Mouse (Mus musculus) hindbrain, embryonic 13.5 days (tissue): ENCODE measurements at regions not wholly inside any gene's neighbourhood (a gene's known extent, or its start where the extent isn't known, plus 50 kb on each side); places are given as distances from the start of the nearest gene placed in this dataset.

Source experiments
- ATAC-seq: fragments of 200-750 bp; cut with Nextera tagmentation; 2 replicates; pipeline ENCODE4 v1.8.0; 2017; ENCODE audit warnings: moderate TSS enrichment; ENCODE audit not compliant: low FRiP score
- H3K27ac ChIP-seq: fragments of 300-500 bp; sonication (generic); 2 replicates; pipeline ENCODE4 v1.5.1; 2015; ENCODE audit warnings: inconsistent platforms, mild to moderate bottlenecking, moderate library complexity
- H3K27me3 ChIP-seq: fragments of 300-500 bp; sonication (generic); 2 replicates; pipeline ENCODE4 v1.6.1; 2015; ENCODE audit warnings: mild to moderate bottlenecking, inconsistent platforms
- H3K36me3 ChIP-seq: fragments of 300-500 bp; sonication (generic); 2 replicates; pipeline ENCODE4 v1.6.1; 2015; ENCODE audit warnings: mild to moderate bottlenecking, inconsistent platforms
- H3K4me1 ChIP-seq: fragments of 300-500 bp; sonication (generic); replicated peaks from 2 replicates; pipeline ENCODE4 v1.6.1; 2015; ENCODE audit warnings: inconsistent platforms
- H3K4me2 ChIP-seq: fragments of 300-500 bp; sonication (generic); 2 replicates; pipeline ENCODE4 v1.6.1; 2015; ENCODE audit warnings: inconsistent platforms, mild to moderate bottlenecking, moderate library complexity
- H3K4me3 ChIP-seq: fragments of 300-500 bp; sonication (generic); 2 replicates; pipeline ENCODE4 v1.5.1; 2015; ENCODE audit warnings: mild to moderate bottlenecking, inconsistent platforms
- H3K9ac ChIP-seq: fragments of 300-500 bp; sonication (generic); 2 replicates; pipeline ENCODE4 v1.6.1; 2015; ENCODE audit warnings: mild to moderate bottlenecking, inconsistent platforms
- H3K9me3 ChIP-seq: fragments of 300-500 bp; sonication (generic); 2 replicates; pipeline ENCODE4 v1.6.1; 2016; ENCODE audit warnings: inconsistent platforms
- WGBS: fragments of 180-500 bp; shearing (Covaris S2); methylation state at CpG from one replicate; pipeline ENCODE4 v1.1.7; 2015; 5-methylcytosine and 5-hydroxymethylcytosine counted together

DNA sequence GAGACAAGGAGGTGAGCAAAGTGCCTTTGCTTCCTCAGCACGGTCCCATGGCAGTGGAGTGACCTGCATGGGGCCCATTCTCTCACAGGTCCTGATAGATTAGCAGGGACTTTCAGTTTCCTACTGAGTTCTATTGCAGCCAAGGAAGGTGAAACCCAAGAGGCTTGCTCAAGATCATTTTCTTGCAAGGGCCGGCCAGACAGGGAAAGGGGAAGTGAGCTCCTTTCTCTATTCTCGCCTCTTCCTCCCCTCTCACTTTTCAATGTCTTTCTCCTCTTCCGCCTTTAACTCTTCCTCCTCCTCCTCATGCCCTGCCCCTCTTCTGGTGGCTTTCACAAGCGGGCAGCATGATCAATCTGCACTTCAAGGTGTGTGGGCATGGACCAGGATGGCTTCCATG is 175.9 kb upstream of the Eef2kmt start:
- H3K36me3 ChIP-seq: no peaks in the 10 kb centered on the region
- ATAC-seq: no peak
- H3K4me2 ChIP-seq: no peak overlapping the region
- no peak overlapping the region for H3K9ac ChIP-seq
- H3K4me3 ChIP-seq: no peak overlapping the region
- H3K9me3 ChIP-seq: no peaks in the 10 kb centered on the region
- WGBS: 90% methylated on average over 5 of the region's 5 CpGs
- H3K27ac ChIP-seq: no peak overlapping the region
- H3K4me1 ChIP-seq: no peaks in the 10 kb centered on the region
- no peaks in the 10 kb centered on the region for H3K27me3 ChIP-seq

DNA sequence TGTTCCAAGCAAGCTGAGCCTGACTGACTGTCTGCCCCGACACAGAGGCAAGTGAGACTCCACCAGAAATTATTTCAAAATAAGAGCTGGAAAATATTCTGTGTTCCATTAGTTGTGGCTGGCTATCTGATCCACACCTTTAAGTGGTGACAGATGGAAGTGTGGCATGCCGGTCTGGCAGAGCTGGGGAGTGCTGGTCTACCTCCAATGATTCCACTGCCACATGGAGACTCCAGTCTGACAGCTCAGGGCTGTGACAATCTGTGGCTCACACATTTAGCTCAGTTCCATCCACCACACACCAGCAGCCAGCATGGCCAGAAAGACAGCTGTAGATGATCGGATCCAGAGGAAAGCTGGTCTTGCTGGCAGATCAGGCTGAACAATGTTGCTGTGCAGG is 175.3 kb upstream of the Eef2kmt start:
- H3K27me3 ChIP-seq: no peaks in the 10 kb centered on the region
- no peaks in the 10 kb centered on the region for H3K9me3 ChIP-seq
- H3K36me3 ChIP-seq: no peaks in the 10 kb centered on the region
- H3K4me3 ChIP-seq: no peak overlapping the region
- 87% methylated on average over 3 of the region's 3 CpGs for WGBS
- H3K27ac ChIP-seq: no peak overlapping the region
- no peak overlapping the region for H3K9ac ChIP-seq
- no peak for ATAC-seq
- no peaks in the 10 kb centered on the region for H3K4me1 ChIP-seq
- H3K4me2 ChIP-seq: no peak overlapping the region

DNA sequence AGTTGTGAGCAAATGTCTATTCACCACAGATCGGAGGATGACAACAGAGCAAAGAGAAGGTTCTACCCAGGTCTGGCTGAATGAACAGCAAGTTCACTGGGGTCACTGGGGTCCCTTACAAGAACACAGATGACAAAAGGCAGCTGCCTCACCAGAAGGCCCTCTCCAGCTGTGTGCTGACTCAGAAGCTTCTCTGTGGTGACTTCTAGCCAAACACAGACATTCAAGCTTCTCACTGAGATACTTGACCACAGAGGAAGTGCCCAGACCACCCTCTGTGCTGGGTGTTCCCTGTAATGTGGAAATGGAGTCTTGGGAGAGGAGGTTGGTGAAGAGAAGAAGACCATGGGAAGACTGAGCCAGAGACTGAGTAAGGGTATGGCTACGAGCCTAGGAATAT is 173.7 kb upstream of the Eef2kmt start:
- Histone ChIP-seq H3K4me2 (no peak overlapping the region), H3K4me3 (no peak overlapping the region), H3K27me3 (no peaks in the 10 kb centered on the region), H3K36me3 (no peaks in the 10 kb centered on the region), H3K9ac (no peak overlapping the region), H3K9me3 (no peaks in the 10 kb centered on the region), H3K4me1 (no peaks in the 10 kb centered on the region), H3K27ac (no peak overlapping the region)
- no peak for ATAC-seq
- 66% methylated on average over 2 of the region's 2 CpGs for WGBS

DNA sequence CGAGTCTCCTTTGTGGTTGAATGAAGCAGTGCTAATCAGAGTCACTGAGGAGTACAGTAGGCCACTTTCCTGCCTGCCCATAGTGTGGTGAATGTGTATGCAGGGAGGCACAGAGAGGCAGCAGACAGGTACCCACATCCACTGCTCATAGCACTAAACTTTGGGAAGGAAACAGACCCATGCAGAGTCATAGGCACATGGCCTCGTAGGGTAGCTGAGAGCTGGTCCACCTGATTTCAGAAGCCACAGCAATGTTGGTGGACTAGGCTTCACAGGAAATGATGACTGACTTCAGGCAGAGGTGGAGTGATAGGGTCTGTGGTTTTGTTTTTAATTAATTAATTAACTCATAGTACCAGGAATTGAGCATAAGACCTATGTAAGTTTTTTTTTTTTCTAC is 170.1 kb upstream of the Eef2kmt start:
- Histone ChIP-seq H3K9ac (no peak overlapping the region), H3K4me1 (no peaks in the 10 kb centered on the region), H3K9me3 (no peaks in the 10 kb centered on the region), H3K27me3 (no peaks in the 10 kb centered on the region), H3K27ac (no peak overlapping the region), H3K4me2 (no peak overlapping the region), H3K4me3 (no peak overlapping the region), H3K36me3 (no peaks in the 10 kb centered on the region)
- 83% methylated on average over 2 of the region's 2 CpGs for WGBS
- no peak for ATAC-seq

DNA sequence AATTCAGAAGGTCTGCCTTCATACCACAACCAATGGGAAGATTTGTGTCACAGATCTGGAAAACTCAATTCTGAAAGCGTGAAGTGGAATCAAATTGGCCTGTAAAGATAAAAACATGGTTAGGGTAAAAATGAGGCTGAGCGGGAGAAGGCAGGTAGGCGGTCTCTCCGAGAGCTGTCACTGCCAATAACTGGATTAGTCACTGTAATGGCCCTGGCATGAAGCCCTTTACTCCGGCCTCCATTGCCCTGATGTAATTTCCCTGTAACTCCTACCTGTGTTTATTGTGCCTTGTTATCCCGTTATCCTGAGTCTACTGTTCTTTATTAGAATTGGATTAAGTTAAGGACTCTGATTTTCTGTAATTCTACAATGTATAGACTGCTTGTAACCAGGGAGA is 166.3 kb upstream of the Eef2kmt start:
- WGBS: 82% methylated on average over 6 of the region's 6 CpGs
- no peak overlapping the region for H3K9ac ChIP-seq
- no peak overlapping the region for H3K27ac ChIP-seq
- H3K4me2 ChIP-seq: no peak overlapping the region
- H3K4me3 ChIP-seq: no peak overlapping the region
- H3K27me3 ChIP-seq: no peaks in the 10 kb centered on the region
- peaks cover 11% of the 10 kb centered on the region for H3K4me1 ChIP-seq
- no peaks in the 10 kb centered on the region for H3K36me3 ChIP-seq
- H3K9me3 ChIP-seq: no peaks in the 10 kb centered on the region
- no peak for ATAC-seq

DNA sequence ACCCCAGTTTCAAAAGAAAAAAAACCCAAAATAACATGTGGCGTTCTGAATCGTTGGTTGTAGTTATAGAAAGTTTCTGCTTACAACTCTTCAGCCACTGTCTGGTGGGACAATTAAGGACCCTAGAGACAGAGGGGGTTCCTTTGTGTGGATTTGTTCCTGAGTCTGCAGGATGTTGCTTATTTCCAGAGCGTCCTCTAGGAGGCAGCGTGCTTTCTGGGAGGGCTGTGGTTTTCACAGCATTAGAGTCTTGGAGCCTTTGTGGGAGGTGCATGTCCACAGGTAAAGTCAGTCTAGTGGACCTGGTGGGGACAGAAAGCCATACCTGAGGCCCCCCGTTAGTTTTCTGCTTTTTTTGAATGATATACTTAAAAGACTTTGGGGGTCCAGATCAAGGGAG is 165.8 kb upstream of the Eef2kmt start:
- H3K9ac ChIP-seq: no peak overlapping the region
- no peak for ATAC-seq
- 84% methylated on average over 5 of the region's 5 CpGs for WGBS

DNA sequence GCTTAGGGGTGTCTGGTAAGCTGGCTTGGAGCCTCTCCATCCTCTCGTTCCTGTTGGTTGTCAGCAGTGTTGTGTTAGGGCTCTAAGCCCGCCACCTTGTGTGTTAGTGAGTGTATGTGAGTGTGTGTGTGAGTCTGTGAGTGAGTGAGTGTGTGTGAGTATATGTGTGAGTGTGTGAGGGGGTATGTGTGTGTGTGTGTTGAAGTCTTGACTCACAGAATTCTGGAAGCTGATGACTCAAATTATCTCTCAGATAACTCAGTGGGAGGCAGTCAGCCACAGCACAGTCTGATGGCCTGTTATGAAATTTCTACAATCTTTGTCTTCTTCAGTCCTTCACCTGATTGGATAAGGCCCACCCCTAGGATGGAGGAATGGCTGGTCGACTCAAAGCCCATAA is 163.7 kb upstream of the Eef2kmt start:
- no peak overlapping the region for H3K27ac ChIP-seq
- no peaks in the 10 kb centered on the region for H3K36me3 ChIP-seq
- no peak overlapping the region for H3K4me3 ChIP-seq
- WGBS: 83% methylated on average over 3 of the region's 3 CpGs
- H3K27me3 ChIP-seq: no peaks in the 10 kb centered on the region
- H3K4me2 ChIP-seq: no peak overlapping the region
- ATAC-seq: no peak
- no peak overlapping the region for H3K9ac ChIP-seq
- H3K9me3 ChIP-seq: no peaks in the 10 kb centered on the region
- H3K4me1 ChIP-seq: peaks cover 11% of the 10 kb centered on the region

More for the DNA sequence above, 165.8 kb upstream of the Eef2kmt start:
- Histone ChIP-seq H3K4me2 (no peak overlapping the region), H3K36me3 (no peaks in the 10 kb centered on the region), H3K27me3 (no peaks in the 10 kb centered on the region), H3K4me3 (no peak overlapping the region), H3K27ac (no peak overlapping the region), H3K4me1 (peaks cover 11% of the 10 kb centered on the region), H3K9me3 (no peaks in the 10 kb centered on the region)

DNA sequence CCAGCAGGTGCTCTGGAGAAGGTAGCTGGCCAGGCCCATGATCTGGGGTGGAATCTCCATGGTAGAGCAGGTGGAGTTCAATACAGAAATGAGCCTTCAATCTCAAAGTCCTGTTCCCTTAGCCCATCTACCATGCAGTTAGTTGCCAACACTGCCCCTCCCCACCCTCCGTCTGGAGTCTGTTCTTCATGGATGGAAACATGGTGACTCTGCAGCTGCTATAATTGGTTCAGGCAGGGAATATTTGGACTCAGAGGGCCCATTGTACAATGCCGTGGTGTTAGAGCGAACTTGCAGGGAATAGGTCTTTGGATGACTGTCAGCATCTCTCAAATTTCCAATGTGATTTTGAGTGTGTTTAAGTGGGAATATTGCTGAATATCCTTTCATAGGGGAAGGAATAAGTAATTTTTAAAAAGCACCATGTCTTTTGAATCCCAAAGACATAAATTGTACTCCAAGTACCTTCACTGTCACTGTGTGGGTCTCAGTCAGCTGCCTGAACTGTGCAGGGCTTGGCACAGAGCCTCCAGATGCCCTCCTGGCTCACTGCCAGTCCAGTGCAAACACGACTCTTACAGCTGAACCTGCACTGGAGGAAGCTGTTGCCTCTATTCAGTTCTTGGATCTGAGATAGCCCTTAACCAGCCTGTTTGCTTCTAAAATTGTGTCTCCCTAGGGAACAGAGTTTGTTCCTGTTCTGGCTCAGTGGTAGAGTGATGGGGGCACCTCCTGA is 162.8 kb upstream of the Eef2kmt start:
- ATAC-seq: no peak
- H3K4me1 ChIP-seq: peaks cover 11% of the 10 kb centered on the region
- WGBS: 65% methylated on average over 4 of the region's 4 CpGs

DNA sequence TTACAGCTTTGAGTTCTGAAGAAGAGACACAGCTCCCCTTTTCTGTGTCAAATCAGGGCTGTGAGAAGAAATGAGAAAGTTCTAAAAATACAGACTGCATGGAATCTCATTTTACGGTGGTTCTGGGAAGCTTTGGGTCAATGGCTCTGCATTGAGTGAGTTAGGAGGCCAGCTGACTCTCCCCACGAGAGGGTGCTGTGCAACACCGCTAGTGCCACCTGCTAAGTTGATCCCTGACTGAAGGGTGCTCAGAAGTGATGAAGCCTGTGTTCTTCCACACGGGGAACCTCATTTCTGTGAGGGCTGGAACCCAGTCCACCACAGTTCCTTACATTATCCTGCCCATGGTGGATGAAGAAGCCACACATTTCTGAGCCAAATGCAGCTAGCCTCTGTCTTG is 159.5 kb upstream of the Eef2kmt start:
- 81% methylated on average over 4 of the region's 4 CpGs for WGBS
- ATAC-seq: no peak
- Histone ChIP-seq H3K4me3 (no peak overlapping the region), H3K27me3 (no peaks in the 10 kb centered on the region), H3K27ac (no peak overlapping the region), H3K4me1 (peaks cover 15% of the 10 kb centered on the region), H3K4me2 (no peak overlapping the region), H3K9me3 (no peaks in the 10 kb centered on the region), H3K36me3 (no peaks in the 10 kb centered on the region), H3K9ac (no peak overlapping the region)

More for the DNA sequence above, 162.8 kb upstream of the Eef2kmt start:
- Histone ChIP-seq H3K4me2 (no peak overlapping the region), H3K9me3 (no peaks in the 10 kb centered on the region), H3K27ac (no peak overlapping the region), H3K27me3 (no peaks in the 10 kb centered on the region), H3K36me3 (no peaks in the 10 kb centered on the region), H3K9ac (no peak overlapping the region), H3K4me3 (no peak overlapping the region)

DNA sequence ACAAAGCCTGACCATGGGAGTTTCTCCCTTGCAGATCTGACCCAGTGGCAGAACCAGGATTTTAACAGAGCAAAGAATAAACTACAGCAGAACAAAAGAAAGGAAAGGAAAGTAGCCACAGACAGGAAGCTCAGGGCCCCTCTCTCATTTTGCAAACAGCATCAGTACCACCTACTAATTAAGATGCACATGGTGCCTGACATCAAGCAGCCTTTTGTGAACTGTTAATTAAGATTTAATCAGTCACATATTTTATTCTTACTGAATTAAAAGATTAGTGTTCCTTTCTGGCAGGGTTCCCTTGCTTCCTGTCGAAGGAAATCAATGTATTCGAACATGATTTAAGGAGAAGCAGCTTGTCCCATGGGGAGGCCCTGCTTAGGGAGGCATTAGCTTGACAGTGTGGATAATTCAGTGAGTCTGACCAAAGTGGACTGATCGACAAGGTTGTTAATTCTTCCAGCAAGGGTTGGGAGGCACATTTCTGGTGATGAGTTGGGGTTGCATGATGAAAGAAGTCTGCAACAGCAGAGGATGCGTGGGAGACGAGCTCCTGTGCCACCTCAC is 156.1 kb upstream of the Eef2kmt start:
- WGBS: 57% methylated on average over 5 of the region's 5 CpGs
- no peaks in the 10 kb centered on the region for H3K27me3 ChIP-seq
- H3K4me3 ChIP-seq: no peak overlapping the region
- H3K4me2 ChIP-seq: no peak overlapping the region
- no peaks in the 10 kb centered on the region for H3K9me3 ChIP-seq
- no peak for ATAC-seq
- H3K9ac ChIP-seq: no peak overlapping the region
- no peak overlapping the region for H3K27ac ChIP-seq
- no peaks in the 10 kb centered on the region for H3K36me3 ChIP-seq
- 0 out of 2 replicates have a peak, but pooled peaks cover 4% of the 10 kb centered on the region for H3K4me1 ChIP-seq

DNA sequence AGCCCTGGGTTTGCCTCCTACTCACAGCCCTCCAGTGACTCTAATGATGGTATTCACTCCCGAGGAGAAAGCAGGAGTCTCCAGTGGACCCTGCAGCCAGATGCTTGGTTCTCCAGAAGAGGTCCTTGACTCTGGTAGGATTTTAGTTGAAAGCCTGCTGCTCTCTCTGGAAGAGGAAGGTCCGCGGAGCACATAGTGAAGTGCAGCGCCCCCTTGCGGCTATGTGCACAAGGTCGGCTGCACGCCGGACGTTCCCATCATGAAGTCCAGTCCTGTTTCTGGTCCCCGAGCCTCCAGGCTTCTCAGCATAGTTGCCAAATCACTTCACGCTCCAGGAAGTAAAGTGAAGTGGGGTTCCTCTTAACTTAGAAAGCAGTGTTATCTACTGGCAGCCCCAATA is 150.9 kb upstream of the Eef2kmt start:
- no peak overlapping the region for H3K9ac ChIP-seq
- WGBS: 7% methylated on average over 11 of the region's 11 CpGs
- no peak overlapping the region for H3K27ac ChIP-seq
- H3K36me3 ChIP-seq: no peaks in the 10 kb centered on the region
- H3K4me3 ChIP-seq: no peak overlapping the region
- no peak overlapping the region for H3K4me2 ChIP-seq
- H3K4me1 ChIP-seq: no peaks in the 10 kb centered on the region; the same call in 1 of the 2 replicates
- 0 out of 2 replicates have a peak, but pooled peaks cover 2% of the 10 kb centered on the region for H3K27me3 ChIP-seq
- no peak for ATAC-seq
- no peaks in the 10 kb centered on the region for H3K9me3 ChIP-seq

DNA sequence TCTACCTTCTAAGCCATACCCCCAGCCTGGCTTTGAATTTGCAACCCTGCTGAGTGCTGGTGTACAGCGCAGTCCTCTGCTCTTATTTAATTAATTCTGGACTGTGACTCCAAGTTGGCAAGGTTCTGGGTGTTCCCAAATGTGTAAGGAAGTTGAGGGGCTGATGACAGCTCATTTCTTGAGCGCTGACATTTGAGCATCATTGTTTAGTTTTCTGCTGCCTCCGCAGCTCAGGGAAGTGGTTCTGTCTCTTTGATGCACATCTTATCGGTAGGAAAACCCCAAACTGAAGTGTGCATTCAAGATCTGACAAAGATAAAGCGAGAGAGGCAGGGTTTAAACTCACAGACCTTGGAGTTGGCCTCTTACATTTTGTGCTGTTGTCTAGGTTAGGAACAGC is 137.6 kb upstream of the Eef2kmt start:
- no peak overlapping the region for H3K27ac ChIP-seq
- H3K4me2 ChIP-seq: no peak overlapping the region
- WGBS: 87% methylated on average over 5 of the region's 5 CpGs
- no peak overlapping the region for H3K9ac ChIP-seq
- no peaks in the 10 kb centered on the region for H3K4me1 ChIP-seq
- H3K9me3 ChIP-seq: no peaks in the 10 kb centered on the region
- H3K36me3 ChIP-seq: no peaks in the 10 kb centered on the region
- H3K27me3 ChIP-seq: no peaks in the 10 kb centered on the region
- no peak overlapping the region for H3K4me3 ChIP-seq
- no peak for ATAC-seq

DNA sequence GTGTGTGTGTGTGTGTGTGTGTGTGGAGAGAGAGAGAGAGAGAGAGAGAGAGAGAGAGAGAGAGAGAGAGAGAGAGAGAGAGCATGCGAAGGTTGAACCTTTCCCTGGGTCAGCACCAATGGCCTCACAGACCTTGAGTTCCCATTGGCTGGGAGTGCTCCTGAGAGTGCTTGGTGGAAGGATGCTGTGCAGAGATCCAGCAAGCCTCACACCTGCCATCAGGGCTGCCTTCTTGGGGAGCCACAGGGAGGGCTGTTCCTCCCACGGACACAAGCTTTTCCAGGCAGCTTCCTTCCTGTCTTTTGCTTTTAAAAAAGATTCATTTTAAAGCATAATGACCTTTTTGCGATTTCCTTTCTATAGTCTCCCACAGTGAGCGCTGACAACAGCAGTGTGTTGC is 127.1 kb upstream of the Eef2kmt start:
- H3K27ac ChIP-seq: no peak overlapping the region
- H3K4me2 ChIP-seq: no peak overlapping the region
- no peak overlapping the region for H3K9ac ChIP-seq
- no peaks in the 10 kb centered on the region for H3K36me3 ChIP-seq
- H3K27me3 ChIP-seq: 0 out of 2 replicates have a peak, but pooled peaks cover 5% of the 10 kb centered on the region
- WGBS: 49% methylated on average over 4 of the region's 4 CpGs
- H3K9me3 ChIP-seq: no peaks in the 10 kb centered on the region
- no peak overlapping the region for H3K4me3 ChIP-seq
- peaks cover 3% of the 10 kb centered on the region for H3K4me1 ChIP-seq
- no peak for ATAC-seq
